Mouse (Mus musculus): ENCODE measurements around the gene Sprr2e.

Gene Sprr2e

DNA sequence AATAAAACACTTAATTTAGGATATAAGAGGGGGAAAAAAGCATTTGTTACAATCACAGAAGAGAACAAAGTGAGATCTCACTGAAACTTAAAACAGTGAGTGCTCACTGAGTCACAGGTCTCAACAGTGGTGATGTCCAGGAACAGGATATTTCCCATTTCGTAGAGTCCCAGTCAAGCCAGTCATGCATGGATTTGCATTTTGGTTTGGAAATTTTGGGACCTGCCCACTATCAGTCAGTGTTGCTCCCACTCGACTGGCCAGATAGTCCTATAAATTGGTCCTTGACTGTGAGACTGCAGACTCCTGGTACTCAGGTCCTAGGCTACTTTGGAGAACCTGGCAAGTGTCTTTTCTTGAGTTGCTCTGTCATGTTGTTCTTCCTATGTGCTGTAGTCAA is at the start of gene Sprr2e:
Sprr2e (plus strand) TSS at position 301 of the 400 bp plus-strand sequence.
- DNase-seq = no peak

- no peak for DNase-seq
Measured at GRCm38 (mm10) chr3:92307406-92307805, 44.5 kb upstream of the Sprr2e start.

DNA sequence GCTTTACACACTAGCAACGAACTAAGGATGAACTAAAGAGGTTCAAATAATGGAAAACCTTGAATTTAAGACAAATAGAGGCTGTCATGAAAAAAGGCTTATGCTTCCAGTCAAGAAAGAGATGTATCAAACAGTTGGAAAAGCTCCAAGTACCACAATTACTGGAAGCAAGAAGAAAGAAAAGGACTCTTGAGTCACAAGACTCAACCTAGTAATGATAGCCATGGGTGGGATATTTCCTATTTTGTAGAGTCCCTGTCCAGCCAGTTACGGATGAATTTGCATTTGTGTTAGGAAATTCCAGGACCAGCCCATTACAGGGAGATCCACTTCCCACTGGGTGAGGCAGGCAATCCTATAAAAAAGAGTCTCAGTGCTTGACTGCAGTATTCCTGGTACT is 35.6 kb upstream of the Sprr2e start, which contains the start of gene Sprr2b:
Sprr2b (plus strand) TSS at position 301 of the 400 bp plus-strand sequence.
- DNase-seq = no peak

DNA sequence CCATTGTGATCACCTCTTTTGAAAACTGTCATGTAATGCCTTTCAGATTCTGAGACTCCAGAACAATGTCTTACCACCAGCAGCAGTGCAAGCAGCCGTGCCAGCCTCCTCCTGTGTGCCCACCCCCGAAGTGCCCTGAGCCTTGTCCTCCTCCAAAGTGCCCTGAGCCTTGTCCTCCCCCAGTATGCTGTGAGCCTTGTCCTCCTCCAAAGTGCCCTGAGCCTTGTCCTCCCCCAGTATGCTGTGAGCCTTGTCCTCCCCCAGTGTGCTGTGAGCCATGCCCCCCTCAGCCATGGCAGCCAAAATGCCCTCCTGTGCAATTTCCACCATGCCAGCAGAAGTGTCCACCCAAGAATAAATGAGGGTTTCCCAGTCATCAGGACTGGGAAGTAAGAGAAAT is 34.6 kb upstream of the Sprr2e start:
- DNase-seq = no peak

- no peak for DNase-seq
Measured at GRCm38 (mm10) chr3:92336278-92336677, 15.7 kb upstream of the Sprr2e start.

- no peak for DNase-seq
Measured at GRCm38 (mm10) chr3:92338840-92339239, 13.1 kb upstream of the Sprr2e start, which contains the start of gene Sprr2d. Sprr2d (plus strand) TSS chr3:92339140.

DNA sequence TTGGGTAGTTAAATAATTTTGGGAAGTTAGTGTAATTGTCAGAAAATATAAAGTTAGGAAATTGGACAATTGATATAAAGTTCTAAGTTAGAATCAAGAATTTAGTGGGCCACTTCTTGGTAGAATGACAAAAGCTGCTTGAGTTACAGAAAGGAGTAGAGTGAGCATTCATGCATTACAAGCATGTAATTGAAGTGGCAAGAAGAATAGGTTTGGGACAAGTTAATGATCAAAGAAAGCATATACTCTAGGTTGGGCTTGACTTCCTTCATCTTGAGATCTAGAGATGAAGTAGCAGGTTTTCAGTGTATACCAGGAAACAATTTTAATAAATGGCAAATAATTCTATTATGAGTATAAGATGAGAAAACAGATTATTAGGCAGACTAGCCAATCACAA is 9.7 kb downstream of the Sprr2e start:
- DNase-seq = no peak

DNA sequence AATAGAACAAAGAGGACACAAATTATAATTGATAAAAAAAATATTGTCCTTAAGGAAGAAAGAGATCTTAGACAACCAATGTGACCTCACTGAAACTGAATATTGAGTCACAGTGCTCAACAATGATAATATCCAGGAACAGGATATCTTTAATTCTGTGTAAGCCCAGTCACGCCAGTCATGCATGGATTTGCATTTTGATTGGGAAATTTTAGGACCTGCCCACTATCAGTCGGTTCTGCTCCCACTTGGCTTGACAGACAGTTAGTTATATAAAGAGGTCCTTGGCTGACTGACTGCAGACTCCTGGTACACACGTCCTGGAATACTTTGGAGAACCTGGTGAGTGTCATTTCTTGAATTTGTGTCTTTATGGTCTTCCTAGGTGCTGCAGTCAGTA is 12.9 kb downstream of the Sprr2e start, which contains the start of gene Sprr2f:
Sprr2f (plus strand) TSS at position 301 of the 400 bp plus-strand sequence.
- no peak for DNase-seq

DNA sequence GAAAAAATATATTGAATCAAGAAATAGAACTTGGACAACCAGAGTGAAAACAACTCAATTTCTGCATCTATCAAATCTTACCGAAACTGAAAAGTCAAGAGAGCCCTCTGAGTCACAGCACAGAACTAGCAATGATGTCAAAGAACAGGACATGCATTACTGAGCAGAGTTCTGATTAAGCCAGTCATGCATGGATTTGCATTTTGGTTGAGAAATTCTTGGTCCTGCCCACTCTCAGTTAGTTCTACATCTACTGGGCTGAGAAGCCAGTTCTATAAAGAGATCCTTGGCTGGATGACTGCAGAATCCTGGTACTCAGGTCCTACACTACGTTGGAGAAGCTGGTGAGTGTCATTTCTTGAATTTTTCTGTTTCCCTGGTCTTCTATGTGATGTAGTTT is 21.7 kb downstream of the Sprr2e start:
- DNase-seq = no peak

DNA sequence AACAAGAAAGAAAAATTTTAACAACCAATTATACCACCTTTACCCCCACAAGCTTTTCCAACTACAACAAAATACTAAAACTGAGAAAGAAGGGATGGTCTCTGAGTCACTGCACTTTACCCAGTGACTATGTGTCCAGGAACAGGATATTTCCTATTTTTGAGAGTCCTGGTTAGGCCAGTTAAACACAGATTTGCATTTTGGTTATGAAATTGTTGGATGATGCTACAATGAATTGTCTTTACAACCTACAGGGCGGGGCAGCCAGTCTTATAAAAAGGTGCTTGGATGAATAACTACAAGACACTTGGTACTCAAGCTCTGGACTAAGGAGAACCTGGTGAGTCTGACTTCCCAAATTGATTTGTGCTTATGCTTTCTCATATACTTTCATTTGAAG is 33.4 kb downstream of the Sprr2e start, which contains the start of gene Sprr2h:
Sprr2h (plus strand) TSS at position 301 of the 400 bp plus-strand sequence.
- DNase-seq = no peak

GRCm38 (mm10) chr3:92394301-92394700 is 42.4 kb downstream of the Sprr2e start:
- peak; percentile 1 for DNase-seq

Measured in retina, postnatal 1 day (tissue).